Mouse (Mus musculus): Measurements from ENCODE around the gene Camta1. TPM values are rescaled to one million over a fixed set of nuclear protein-coding genes. Genes with fewer than 3 reads are reported as not detected.

Gene Camta1
- polyA plus RNA-seq, 1 experiment from 2014 or later = 206 TPM

DNA sequence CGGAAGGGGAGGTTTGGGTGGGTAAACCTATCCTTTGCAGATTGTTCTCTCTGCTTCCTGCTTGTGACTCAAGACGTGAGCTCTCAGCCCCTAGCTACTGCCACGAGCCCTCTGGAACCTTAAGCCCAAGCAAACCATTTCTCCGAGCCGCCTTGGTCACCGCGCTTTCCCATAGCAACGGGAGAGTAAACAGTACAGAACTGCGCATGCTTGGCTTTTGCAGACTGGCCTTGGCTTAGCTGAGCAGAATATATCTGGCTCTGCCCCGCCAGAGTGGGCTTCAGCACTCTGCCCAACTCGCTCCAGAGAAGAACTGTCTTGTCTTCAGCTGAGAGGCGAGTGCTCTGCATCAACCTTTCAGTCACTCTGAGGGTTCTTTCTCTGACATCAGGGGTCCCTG is 509.9 kb downstream of the Camta1 start:
- WGBS = 68% methylated on average over 12 of the region's 12 CpGs
- ATAC-seq (ENCODE audit: low read depth) = no peak
- Histone ChIP-seq H3K27ac (ENCODE audit: low read depth, low read length) (no peak overlapping the region), H3K4me1 (ENCODE audit: control insufficient read depth, insufficient read depth, low read length) (peaks cover 32% of the 10 kb centered on the region), H3K9me3 (ENCODE audit: control insufficient read depth, low read length) (no peaks in the 10 kb centered on the region), H3K9ac (replicated peaks; ENCODE audit: low read depth, low read length) (no peak overlapping the region), H3K36me3 (ENCODE audit: control insufficient read depth, insufficient read depth, low read length) (no peaks in the 10 kb centered on the region), H3K4me2 (ENCODE audit: low read depth, low read length) (no peak overlapping the region), H3K4me3 (ENCODE audit: low read depth, low read length) (no peak overlapping the region), H3K27me3 (ENCODE audit: control insufficient read depth, insufficient read depth, low read length) (no peaks in the 10 kb centered on the region)

GRCm38 (mm10) chr4:151347620-151348019 is 514.1 kb downstream of the Camta1 start:
- Histone ChIP-seq H3K27me3 (ENCODE audit: control insufficient read depth, insufficient read depth, low read length) (no peaks in the 10 kb centered on the region), H3K36me3 (ENCODE audit: control insufficient read depth, insufficient read depth, low read length) (no peaks in the 10 kb centered on the region), H3K4me1 (ENCODE audit: control insufficient read depth, insufficient read depth, low read length) (peaks cover 8% of the 10 kb centered on the region; the same call in 1 of the 2 replicates), H3K27ac (ENCODE audit: low read depth, low read length) (no peak overlapping the region), H3K9ac (replicated peaks; ENCODE audit: low read depth, low read length) (no peak overlapping the region), H3K4me2 (ENCODE audit: low read depth, low read length) (no peak overlapping the region), H3K4me3 (ENCODE audit: low read depth, low read length) (no peak overlapping the region), H3K9me3 (ENCODE audit: control insufficient read depth, low read length) (no peaks in the 10 kb centered on the region)
- ATAC-seq (ENCODE audit: low read depth) = no peak
- 95% methylated on average over 6 of the region's 6 CpGs for WGBS

GRCm38 (mm10) chr4:151346673-151347072 is 515.0 kb downstream of the Camta1 start:
- H3K4me3 ChIP-seq (ENCODE audit: low read depth, low read length) = no peak overlapping the region
- H3K9ac ChIP-seq (replicated peaks; ENCODE audit: low read depth, low read length) = no peak overlapping the region
- H3K4me1 ChIP-seq (ENCODE audit: control insufficient read depth, insufficient read depth, low read length) = peaks cover 8% of the 10 kb centered on the region; the same call in 1 of the 2 replicates
- 49% methylated on average over 12 of the region's 12 CpGs for WGBS
- H3K27ac ChIP-seq (ENCODE audit: low read depth, low read length) = peak overlapping the region; percentile 64; the same call in 1 of the 2 replicates
- no peaks in the 10 kb centered on the region for H3K36me3 ChIP-seq (ENCODE audit: control insufficient read depth, insufficient read depth, low read length)
- peak; percentile 44 for ATAC-seq (ENCODE audit: low read depth)
- no peaks in the 10 kb centered on the region for H3K9me3 ChIP-seq (ENCODE audit: control insufficient read depth, low read length)
- H3K27me3 ChIP-seq (ENCODE audit: control insufficient read depth, insufficient read depth, low read length) = no peaks in the 10 kb centered on the region
- no peak overlapping the region for H3K4me2 ChIP-seq (ENCODE audit: low read depth, low read length)

DNA sequence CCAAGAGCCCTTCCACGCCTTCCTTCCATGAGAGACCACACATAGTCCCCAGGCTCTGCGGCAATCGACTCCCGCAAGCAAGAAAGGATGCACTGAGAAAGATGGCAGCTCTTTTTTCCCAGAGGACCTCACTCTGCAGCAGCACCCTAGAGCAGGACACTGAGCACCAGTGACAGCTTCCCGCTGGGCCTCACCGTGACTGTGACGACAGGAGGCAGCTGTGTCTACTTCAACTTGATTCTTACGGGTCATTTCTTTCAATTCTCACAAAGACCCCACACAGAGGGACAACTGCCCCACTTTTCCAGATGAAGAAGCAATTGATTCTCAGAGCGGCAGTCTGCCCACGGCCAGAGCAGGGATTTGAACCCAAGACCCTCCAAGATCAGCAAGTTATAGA is 516.9 kb downstream of the Camta1 start:
- Histone ChIP-seq H3K4me1 (ENCODE audit: control insufficient read depth, insufficient read depth, low read length) (peaks cover 8% of the 10 kb centered on the region; the same call in 1 of the 2 replicates), H3K27ac (ENCODE audit: low read depth, low read length) (no peak overlapping the region), H3K9me3 (ENCODE audit: control insufficient read depth, low read length) (no peaks in the 10 kb centered on the region), H3K4me2 (ENCODE audit: low read depth, low read length) (no peak overlapping the region), H3K27me3 (ENCODE audit: control insufficient read depth, insufficient read depth, low read length) (no peaks in the 10 kb centered on the region), H3K9ac (replicated peaks; ENCODE audit: low read depth, low read length) (no peak overlapping the region), H3K4me3 (ENCODE audit: low read depth, low read length) (no peak overlapping the region), H3K36me3 (ENCODE audit: control insufficient read depth, insufficient read depth, low read length) (no peaks in the 10 kb centered on the region)
- no peak for ATAC-seq (ENCODE audit: low read depth)
- WGBS = 41% methylated on average over 10 of the region's 10 CpGs

DNA sequence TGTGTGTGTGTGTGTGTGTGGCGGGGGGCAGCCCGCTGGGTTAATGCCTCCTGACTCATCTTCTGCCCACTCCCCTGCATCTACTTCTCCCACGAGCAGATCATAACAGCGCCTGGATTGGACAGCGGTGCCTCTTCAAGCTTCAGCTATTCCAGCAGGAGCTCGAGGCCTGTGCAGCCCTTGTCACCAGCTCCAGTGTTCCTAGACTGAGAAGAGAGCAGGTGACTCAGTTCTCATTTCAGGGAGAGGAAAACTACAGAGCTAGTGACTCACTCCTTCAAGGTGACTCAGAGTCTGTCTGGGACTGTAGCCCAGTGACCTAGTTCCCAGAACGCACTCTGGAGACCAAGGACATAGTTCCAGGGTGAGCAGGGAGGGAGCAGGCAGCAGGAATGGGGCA is 522.3 kb downstream of the Camta1 start:
- Histone ChIP-seq H3K36me3 (ENCODE audit: control insufficient read depth, insufficient read depth, low read length) (no peaks in the 10 kb centered on the region), H3K9ac (replicated peaks; ENCODE audit: low read depth, low read length) (no peak overlapping the region), H3K4me1 (ENCODE audit: control insufficient read depth, insufficient read depth, low read length) (peaks cover 3% of the 10 kb centered on the region; the same call in 1 of the 2 replicates), H3K4me3 (ENCODE audit: low read depth, low read length) (no peak overlapping the region), H3K9me3 (ENCODE audit: control insufficient read depth, low read length) (no peaks in the 10 kb centered on the region), H3K27me3 (ENCODE audit: control insufficient read depth, insufficient read depth, low read length) (no peaks in the 10 kb centered on the region), H3K27ac (ENCODE audit: low read depth, low read length) (no peak overlapping the region), H3K4me2 (ENCODE audit: low read depth, low read length) (no peak overlapping the region)
- no peak for ATAC-seq (ENCODE audit: low read depth)
- WGBS = 77% methylated on average over 6 of the region's 7 CpGs

- peaks cover 3% of the 10 kb centered on the region; the same call in 1 of the 2 replicates for H3K4me1 ChIP-seq (ENCODE audit: control insufficient read depth, insufficient read depth, low read length)
- WGBS = 80% methylated on average over 7 of the region's 7 CpGs
- no peak overlapping the region for H3K4me2 ChIP-seq (ENCODE audit: low read depth, low read length)
- H3K27ac ChIP-seq (ENCODE audit: low read depth, low read length) = no peak overlapping the region
- no peaks in the 10 kb centered on the region for H3K36me3 ChIP-seq (ENCODE audit: control insufficient read depth, insufficient read depth, low read length)
- ATAC-seq (ENCODE audit: low read depth) = no peak
- no peak overlapping the region for H3K4me3 ChIP-seq (ENCODE audit: low read depth, low read length)
- no peaks in the 10 kb centered on the region for H3K27me3 ChIP-seq (ENCODE audit: control insufficient read depth, insufficient read depth, low read length)
- H3K9ac ChIP-seq (replicated peaks; ENCODE audit: low read depth, low read length) = no peak overlapping the region
- H3K9me3 ChIP-seq (ENCODE audit: control insufficient read depth, low read length) = no peaks in the 10 kb centered on the region
Measured at GRCm38 (mm10) chr4:151338931-151339330, 522.7 kb downstream of the Camta1 start.

- H3K9ac ChIP-seq (replicated peaks; ENCODE audit: low read depth, low read length) = no peak overlapping the region
- H3K4me1 ChIP-seq (ENCODE audit: control insufficient read depth, insufficient read depth, low read length) = peaks cover 3% of the 10 kb centered on the region; the same call in 1 of the 2 replicates
- H3K4me3 ChIP-seq (ENCODE audit: low read depth, low read length) = no peak overlapping the region
- no peaks in the 10 kb centered on the region for H3K27me3 ChIP-seq (ENCODE audit: control insufficient read depth, insufficient read depth, low read length)
- 22% methylated on average over 11 of the region's 11 CpGs for WGBS
- H3K9me3 ChIP-seq (ENCODE audit: control insufficient read depth, low read length) = no peaks in the 10 kb centered on the region
- H3K4me2 ChIP-seq (ENCODE audit: low read depth, low read length) = no peak overlapping the region
- H3K27ac ChIP-seq (ENCODE audit: low read depth, low read length) = no peak overlapping the region
- no peak for ATAC-seq (ENCODE audit: low read depth)
- no peaks in the 10 kb centered on the region for H3K36me3 ChIP-seq (ENCODE audit: control insufficient read depth, insufficient read depth, low read length)
Measured at GRCm38 (mm10) chr4:151337543-151337942, 524.1 kb downstream of the Camta1 start.

GRCm38 (mm10) chr4:151336413-151336812 is 525.3 kb downstream of the Camta1 start:
- H3K9me3 ChIP-seq (ENCODE audit: control insufficient read depth, low read length) = no peaks in the 10 kb centered on the region
- H3K9ac ChIP-seq (replicated peaks; ENCODE audit: low read depth, low read length) = no peak overlapping the region
- H3K4me3 ChIP-seq (ENCODE audit: low read depth, low read length) = no peak overlapping the region
- 83% methylated on average over 13 of the region's 13 CpGs for WGBS
- no peaks in the 10 kb centered on the region for H3K27me3 ChIP-seq (ENCODE audit: control insufficient read depth, insufficient read depth, low read length)
- H3K27ac ChIP-seq (ENCODE audit: low read depth, low read length) = no peak overlapping the region
- peaks cover 3% of the 10 kb centered on the region; the same call in 1 of the 2 replicates for H3K4me1 ChIP-seq (ENCODE audit: control insufficient read depth, insufficient read depth, low read length)
- no peak overlapping the region for H3K4me2 ChIP-seq (ENCODE audit: low read depth, low read length)
- H3K36me3 ChIP-seq (ENCODE audit: control insufficient read depth, insufficient read depth, low read length) = no peaks in the 10 kb centered on the region
- no peak for ATAC-seq (ENCODE audit: low read depth)

GRCm38 (mm10) chr4:151334951-151335742 is 526.5 kb downstream of the Camta1 start:
- H3K9ac ChIP-seq (replicated peaks; ENCODE audit: low read depth, low read length) = no peak overlapping the region
- ATAC-seq (ENCODE audit: low read depth) = 0 out of 2 replicates have a peak, but pooled peaks have one; percentile 44

More at GRCm38 (mm10) chr4:151334951-151335742, 526.5 kb downstream of the Camta1 start:
- 44% methylated on average over 23 of the region's 23 CpGs for WGBS
- H3K4me1 ChIP-seq (ENCODE audit: control insufficient read depth, insufficient read depth, low read length) = peaks cover 3% of the 10 kb centered on the region; the same call in 1 of the 2 replicates
- H3K4me3 ChIP-seq (ENCODE audit: low read depth, low read length) = no peak overlapping the region
- no peak overlapping the region for H3K4me2 ChIP-seq (ENCODE audit: low read depth, low read length)
- H3K27me3 ChIP-seq (ENCODE audit: control insufficient read depth, insufficient read depth, low read length) = no peaks in the 10 kb centered on the region
- H3K36me3 ChIP-seq (ENCODE audit: control insufficient read depth, insufficient read depth, low read length) = no peaks in the 10 kb centered on the region
- no peak overlapping the region for H3K27ac ChIP-seq (ENCODE audit: low read depth, low read length)
- H3K9me3 ChIP-seq (ENCODE audit: control insufficient read depth, low read length) = no peaks in the 10 kb centered on the region
